Mouse (Mus musculus) ES-E14 (cell line): ENCODE results near the gene Zfp646.

ENCODE experiments used
- HCFC1 ChIP-seq: IDR thresholded peaks from 2 replicates; pipeline ENCODE4 v1.6.1; 2012; ENCODE audit warnings: low read length, inconsistent platforms, borderline replicate concordance; ENCODE audit not compliant: insufficient read depth
- MAFK ChIP-seq: IDR thresholded peaks from 2 replicates; pipeline ENCODE4 v1.6.1; 2014; ENCODE audit warnings: mild to moderate bottlenecking, low read depth, low read length, inconsistent platforms; ENCODE audit not compliant: insufficient read depth
- ZC3H11A ChIP-seq: IDR thresholded peaks from 2 replicates; pipeline ENCODE4 v1.6.1; 2012; ENCODE audit warnings: low read depth, mild to moderate bottlenecking, inconsistent platforms, low read length, borderline replicate concordance
- ZNF384 ChIP-seq: IDR thresholded peaks from 2 replicates; pipeline ENCODE4 v1.6.1; 2012; ENCODE audit warnings: low read depth, low read length, inconsistent platforms

DNA sequence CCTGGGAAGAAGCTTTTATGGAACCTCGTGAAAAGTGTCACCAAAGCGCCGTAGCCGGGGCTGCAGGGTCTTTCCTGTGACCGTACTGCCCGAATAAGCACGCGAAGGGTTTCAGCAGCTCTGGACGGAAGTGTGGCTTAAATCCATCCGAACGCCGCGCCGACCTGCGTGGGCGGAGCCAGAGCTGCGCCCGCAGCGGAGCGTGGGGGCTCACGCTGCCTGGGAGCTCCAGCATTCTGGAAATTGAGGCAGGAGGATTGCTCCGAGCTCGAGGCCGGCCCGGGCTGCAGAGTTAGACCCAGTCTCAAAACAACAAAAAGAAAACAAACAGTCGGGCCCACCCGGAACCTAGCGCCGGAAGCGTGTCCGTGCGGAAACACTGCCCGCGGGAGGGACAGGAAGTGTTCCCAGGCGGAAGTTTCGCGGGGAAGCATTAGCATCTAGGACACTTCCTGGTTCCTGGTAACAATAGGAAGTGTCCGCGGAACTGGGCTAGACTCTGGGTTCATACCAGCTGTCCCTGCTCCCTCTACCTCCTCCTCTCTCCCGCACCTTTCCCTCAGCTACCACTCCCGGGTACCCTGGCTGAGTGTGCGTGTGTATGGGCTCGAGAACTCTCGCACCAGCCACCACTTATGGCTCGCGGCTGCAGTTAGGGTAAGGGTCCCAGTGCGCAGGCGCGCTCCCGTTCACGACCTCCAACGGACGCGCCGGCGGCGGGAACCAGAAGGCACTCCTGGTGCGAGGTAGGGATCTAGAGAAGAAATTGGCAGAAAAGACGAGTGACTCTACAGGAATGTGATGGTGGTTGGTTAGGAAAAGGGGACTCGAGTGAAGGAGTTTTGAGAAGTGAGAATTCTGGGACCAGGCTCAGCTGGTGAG, 687 bp downstream of the Zfp646 start, which contains the start of gene Zfp668:
- TF ChIP-seq ZC3H11A = no peak
- peak; percentile 91 for TF ChIP-seq HCFC1
- TF ChIP-seq ZNF384 = no peak
- TF ChIP-seq MAFK = no peak
